Mouse (Mus musculus) cerebellum, adult 18-20 months (tissue): Measurements from ENCODE around the gene Unc93b1.
A peak's percentile ranks its signal among the peaks of the same experiment; 100 is the strongest.
"Not testable (repeated sequence)": the region's sequence is repeated elsewhere in the genome, so short reads cannot be mapped to it uniquely, and the experiment has no call there.

Experiments used
- DNase-seq, 2 experiments: peaks; one replicate each; pipeline ENCODE4 v3.0.0; 2021

Gene Unc93b1

GRCm38 (mm10) chr19:3948546-3948945 lies 13.6 kb downstream of the Unc93b1 start:
- no peak for DNase-seq

DNA sequence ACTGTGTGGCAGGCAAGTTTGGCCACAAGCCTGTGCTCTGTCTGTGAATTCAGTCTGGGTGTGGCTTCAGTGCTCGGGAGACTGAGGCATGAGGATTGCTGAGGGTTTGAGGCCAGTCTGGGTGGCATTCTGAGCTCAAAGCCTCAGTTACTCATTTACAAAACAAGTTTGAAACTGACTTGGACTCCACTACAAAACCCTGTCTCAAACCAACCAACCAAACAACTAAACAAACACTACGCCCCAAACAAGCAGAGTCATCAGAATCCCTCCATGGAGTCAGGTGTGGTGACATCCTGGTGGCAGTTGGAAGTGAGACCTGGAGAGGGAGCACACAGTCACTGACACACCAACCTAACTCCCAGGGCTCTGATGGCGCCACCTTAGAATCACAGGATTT lies 15.3 kb downstream of the Unc93b1 start:
- no peak for DNase-seq

DNA sequence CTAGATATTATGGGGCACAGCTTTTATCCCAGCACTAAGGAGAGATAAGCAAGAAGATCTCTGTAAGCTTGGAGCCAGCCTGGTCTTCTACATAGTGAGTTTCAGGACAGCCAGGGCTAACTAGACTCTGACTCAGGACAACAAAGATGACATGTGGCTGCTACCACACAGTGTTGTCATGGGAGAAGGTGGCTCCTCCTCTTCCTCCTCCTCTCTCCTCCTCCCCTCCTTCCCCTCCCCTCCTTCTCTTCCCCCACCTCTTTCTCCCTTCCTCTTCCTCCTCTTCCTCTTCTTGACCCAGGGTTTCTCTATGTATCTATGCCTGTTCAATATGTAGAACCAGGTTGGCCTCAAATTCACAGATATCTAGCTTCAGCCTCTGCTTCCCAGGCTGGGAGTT lies 16.5 kb downstream of the Unc93b1 start:
- no peak for DNase-seq

DNA sequence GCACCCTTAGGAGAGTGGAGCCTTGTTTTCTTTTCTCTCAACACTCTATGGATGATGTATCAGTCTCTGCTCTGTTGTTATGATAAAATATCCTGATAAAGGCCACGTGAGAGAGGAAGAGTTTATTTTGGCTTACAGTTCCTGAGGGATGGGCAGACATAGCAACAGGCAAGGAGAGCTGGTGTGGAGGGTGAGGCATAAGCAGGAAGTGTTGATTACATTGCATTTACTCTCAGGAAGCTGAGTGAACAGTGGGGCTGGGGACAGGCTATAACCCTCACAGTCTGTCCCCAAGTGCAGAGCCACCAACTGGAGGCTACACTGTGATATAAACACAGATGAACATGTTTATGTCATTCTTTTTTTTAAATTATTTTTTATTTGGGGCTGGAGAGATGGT lies 17.1 kb downstream of the Unc93b1 start:
- no peak for DNase-seq

DNA sequence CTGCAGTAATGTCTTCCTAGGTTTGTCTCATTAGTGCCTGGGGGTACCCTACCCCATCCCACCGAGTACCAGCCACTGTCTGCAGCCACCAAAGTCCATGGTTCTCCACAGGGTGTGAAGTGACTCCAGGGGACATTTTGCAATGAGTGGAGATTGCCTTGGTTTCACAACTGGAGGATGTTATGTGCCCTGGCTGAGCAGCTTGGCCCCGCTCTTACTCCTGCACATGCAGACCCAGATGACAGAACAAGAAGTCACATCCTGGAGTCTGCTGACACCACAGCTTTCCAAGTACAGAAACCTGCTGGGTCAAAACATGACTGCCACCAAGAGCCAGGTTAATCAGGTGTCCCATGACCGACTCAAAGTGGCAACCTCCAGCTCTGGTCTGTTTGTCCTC lies 20.0 kb downstream of the Unc93b1 start:
- DNase-seq, result no peak

GRCm38 (mm10) chr19:3955804-3956203 lies 20.8 kb downstream of the Unc93b1 start:
- no peak for DNase-seq

DNA sequence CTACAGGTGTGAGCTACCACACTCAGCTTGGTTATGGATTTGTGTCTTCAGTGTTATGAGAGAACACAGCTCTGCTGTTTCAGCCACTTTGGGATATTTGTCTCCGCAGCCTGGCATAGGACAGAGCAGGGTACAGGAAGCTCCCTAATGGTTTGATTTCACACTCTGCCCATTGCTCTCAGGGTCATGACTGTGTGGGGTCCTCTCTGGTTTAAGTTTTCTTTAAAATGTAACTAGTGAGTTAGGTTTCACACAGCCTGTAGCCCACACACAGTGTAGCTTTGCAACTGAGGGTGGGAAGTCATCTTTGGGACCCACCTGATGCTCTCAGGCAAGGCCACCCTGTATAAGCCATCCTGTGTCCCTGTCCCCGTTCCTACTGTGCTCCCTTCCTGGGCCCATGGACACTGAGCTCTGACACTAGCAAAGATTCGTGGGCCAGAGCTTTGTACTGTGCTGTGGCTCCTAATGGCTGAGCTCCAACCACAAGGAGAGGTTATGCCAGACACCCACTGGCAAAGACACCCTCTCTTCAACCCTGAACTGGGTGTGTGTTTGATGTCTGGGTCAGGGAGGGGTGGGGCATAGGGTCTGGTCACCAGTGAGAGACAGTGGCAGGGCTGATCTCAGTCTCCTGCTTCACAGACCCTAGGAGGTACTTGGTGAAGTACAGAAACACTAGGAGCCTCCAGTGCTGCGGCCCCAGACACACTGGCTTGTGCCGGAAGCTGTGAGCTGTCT lies 22.5 kb downstream of the Unc93b1 start:
- DNase-seq, result not testable (repeated sequence)

DNA sequence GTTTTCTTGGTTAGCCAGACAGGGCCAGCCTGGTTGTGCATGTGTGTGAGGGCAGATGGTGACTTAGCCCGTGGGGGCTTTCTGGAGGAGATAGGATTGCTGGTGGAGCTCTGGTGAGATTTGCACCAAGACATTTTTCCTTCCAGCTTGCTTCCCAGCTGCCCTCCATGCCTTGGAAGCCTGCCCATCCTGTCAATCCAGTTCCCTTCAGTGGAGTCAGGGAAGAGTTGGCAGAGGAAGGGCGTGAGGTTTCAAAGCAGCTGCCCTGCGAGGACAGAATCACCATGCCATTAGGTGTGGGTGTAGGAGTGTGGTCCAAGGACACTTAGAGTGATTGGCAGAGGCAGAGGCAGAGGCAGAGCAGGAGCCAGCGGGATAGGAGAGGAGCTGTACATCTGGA lies 23.5 kb downstream of the Unc93b1 start, which contains the start of gene Aldh3b3:
Aldh3b3 (plus strand) TSS at position 176 of the 400 bp plus-strand sequence.
- no peak for DNase-seq

DNA sequence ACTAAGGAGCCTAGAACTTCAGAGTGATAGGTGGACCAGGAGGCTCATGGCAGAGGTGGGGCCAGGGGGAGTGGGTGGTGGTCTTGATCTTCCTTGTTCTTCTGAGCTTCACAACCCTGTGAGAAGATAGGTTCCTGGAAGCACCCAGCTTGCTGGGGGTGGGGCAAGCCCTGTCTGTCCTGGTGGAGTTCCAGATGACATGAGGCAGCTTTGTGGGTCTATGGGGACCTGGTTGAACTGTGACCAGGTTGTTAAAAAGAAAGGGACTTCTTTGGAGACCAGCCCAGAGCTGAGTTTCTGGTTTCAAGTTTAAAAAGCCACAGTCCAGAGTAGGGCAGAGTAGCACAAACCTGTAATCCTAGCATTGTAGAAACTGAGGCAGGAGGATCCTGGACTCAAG lies 24.0 kb downstream of the Unc93b1 start:
- DNase-seq, result no peak

- no peak for DNase-seq
Measured at GRCm38 (mm10) chr19:3960211-3960610, 25.2 kb downstream of the Unc93b1 start.

DNA sequence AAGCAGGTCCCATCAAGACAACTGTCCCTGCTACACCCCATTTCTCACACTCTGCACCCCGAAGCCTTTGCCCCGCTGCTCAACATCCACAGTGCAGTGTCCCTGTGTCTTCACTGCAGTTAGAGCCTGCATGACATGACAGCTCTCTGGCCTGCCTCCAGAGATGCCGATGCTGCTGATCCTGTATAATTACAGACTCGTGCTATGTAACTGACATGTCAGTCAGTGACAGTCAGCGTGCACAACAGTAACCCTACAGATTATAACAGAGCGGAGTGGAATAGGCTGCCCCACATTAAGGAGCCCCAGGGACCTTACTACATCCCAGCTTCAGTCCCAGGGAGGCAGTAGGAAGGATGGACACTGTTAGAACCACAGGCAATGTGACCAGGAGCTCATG lies 26.8 kb downstream of the Unc93b1 start:
- DNase-seq, result not testable (repeated sequence)

GRCm38 (mm10) chr19:3962469-3962868 lies 27.5 kb downstream of the Unc93b1 start:
- DNase-seq, result no peak

- DNase-seq, result no peak
Measured at GRCm38 (mm10) chr19:3964030-3964429, 29.0 kb downstream of the Unc93b1 start.

DNA sequence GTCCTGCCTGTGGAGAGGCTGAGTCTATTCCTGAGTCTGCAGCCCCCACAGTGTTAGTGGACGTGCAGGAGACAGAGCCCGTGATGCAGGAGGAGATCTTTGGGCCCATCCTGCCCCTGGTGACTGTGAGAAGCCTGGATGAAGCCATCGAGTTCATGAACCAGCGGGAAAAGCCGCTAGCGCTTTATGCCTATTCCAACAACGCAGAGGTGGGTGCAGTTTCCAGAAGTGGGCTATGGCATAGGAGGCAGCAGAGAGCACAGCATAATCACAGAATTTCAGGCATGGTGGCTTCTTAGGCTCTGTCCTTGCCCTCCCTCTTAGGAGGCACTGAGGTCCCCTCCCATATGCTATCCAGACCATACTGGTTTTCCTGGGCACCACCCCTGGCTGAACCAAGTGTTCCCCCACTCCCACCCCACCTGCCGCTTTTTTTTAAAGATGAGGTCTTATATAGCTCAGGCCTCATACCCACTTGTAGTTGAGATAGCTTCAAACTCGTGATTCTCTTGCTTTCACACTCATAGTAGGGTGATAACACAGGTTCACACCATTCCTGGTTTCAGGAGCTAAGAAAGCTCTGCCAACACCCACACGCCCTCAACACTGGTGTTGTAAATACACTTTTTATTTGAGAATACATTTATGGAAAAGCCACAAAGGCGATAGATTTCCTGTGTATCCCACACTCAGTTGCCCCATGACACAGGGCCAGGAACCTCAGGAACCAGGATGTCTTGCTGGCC lies 31.5 kb downstream of the Unc93b1 start:
- DNase-seq, result no peak

- DNase-seq, result no peak
Measured at GRCm38 (mm10) chr19:3967258-3967657, 32.3 kb downstream of the Unc93b1 start.

GRCm38 (mm10) chr19:3972229-3972628 lies 37.2 kb downstream of the Unc93b1 start, which contains the start of gene Aldh3b2:
TSS of gene Aldh3b2 (plus strand) at chr19:3972328.
- no peak for DNase-seq

GRCm38 (mm10) chr19:3974608-3975007 lies 39.6 kb downstream of the Unc93b1 start:
- not testable (repeated sequence) for DNase-seq

DNA sequence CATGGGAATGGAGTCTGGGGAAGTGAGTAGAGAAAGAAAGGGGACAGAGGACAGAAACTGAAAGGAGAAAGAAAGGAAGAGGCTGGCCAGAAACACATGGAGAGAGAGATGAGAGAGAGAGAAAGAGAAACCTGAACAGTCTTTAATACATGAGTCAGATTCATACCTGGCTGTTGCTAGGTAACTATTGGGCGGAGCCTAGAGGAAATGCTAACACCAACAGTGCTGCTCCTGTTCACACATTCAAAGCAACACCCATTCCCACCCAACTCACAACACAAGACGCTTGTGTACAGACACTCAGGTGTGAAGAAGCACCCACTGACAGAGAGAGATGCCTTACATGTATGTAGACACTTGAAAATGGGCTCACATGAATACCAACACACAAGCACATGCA lies 40.9 kb downstream of the Unc93b1 start:
- no peak for DNase-seq

GRCm38 (mm10) chr19:3980309-3980708 lies 45.3 kb downstream of the Unc93b1 start:
- DNase-seq, result peak; percentile 84 to 85

- DNase-seq, result no peak
Measured at GRCm38 (mm10) chr19:3980917-3981316, 45.9 kb downstream of the Unc93b1 start.

DNA sequence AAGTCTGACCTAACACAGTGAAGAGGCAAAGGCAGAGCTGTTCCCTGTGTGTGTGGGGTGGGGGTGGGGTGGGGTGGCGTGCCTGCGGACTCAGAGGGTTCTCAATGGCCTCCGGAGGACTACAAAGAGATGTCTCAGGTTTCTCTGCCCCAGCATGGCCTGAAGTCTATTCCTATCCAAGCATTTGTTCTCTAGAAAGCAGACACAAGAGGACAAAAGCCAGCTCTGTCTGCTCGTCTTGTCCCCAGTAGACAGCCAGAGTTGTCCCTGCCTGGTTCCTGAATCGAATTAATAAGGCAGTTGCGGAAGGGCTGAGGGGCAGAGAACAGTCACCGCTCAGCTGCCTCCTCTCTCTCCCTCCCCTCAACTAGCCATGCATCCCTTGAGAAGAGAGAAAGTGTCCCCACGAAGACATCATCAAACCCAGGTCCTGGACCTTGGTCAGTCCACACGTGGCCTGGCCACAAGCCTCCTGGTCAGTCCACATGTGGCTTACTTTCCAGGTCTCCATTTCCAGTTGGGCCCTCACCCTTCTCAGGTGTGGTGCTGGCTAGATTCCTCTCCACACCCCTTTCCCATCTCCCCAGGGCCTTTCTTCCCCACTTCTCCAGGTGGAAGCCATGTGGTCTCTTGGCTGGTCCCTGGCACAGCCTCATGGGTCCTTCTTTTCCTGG lies 48.7 kb downstream of the Unc93b1 start:
- DNase-seq, result no peak

DNA sequence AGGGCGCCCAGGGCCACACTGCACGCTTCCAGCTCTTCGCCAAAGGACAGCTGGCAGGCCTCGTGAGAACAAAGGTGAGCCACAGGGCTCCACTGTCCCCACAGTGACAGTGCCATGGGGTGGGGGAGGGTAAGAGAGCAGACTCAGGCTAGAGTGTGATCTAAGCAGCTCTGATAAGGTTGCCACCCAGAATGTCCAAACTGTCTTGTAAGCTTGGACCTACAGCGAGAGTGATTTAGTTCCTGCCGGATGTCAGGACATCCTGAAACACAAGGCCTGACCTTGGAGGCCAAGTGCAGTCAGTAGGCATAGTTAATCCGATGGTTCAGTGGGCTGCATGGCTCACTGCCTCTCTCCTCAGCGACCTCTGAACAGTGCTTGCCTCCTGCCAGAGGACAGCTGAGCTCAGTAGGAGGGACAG lies 50.3 kb downstream of the Unc93b1 start:
- DNase-seq, result no peak

- no peak for DNase-seq
Measured at GRCm38 (mm10) chr19:3986334-3986733, 51.3 kb downstream of the Unc93b1 start, which contains the start of gene Acy3. TSS of gene Acy3 (plus strand) at chr19:3986570.

- no peak for DNase-seq
Measured at GRCm38 (mm10) chr19:3988066-3988465, 53.1 kb downstream of the Unc93b1 start.
